Mouse (Mus musculus): ENCODE results near the gene Pank4. TPM values are rescaled to one million over a fixed set of nuclear protein-coding genes. Genes with fewer than 3 reads are reported as not detected.

Pank4 gene
- total RNA-seq, 2 experiments from 2014 or later: 26.1 to 28.7 TPM

DNA sequence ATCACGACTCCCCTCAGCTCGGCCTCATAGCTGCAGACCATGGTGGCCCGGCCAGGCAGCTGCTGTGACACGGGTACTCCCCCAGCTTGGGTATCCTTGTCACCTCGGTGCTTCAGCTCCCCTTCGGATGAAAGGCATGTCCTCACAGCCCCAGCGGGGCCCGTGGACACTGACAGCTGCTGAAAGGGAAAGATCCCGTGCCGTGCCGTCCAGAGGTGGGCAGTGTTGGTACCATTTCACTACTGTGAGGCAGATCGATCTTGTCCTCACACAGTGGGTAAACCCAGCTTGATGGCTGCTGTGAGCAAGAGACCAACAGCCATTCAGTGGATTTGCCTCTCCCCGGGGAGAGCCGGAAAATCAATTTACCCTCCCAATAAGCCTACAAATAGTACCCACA lies 50.3 kb downstream of the Pank4 start:
- DNase-seq: no peak

GRCm38 (mm10) chr4:155014791-155015190 lies 50.9 kb downstream of the Pank4 start:
- no peak for DNase-seq

DNA sequence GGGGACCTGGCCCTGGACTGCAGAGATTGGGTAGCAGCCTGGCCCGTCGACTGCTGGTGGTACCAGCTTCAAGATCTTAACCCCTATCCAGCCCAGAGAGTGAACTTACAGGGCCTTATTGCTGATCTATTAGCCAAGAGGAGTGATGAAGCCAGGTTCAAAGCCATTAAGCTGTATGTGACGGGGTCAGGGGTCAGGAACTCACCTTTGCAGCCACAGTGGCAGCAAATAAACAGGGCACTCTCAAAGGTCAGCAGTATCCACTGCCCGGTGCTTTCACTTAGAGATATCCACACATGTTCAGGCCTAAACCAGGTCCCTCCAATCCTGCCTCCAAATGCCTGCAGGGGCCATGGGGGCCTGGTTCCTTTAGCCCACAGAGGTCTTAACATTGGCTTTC lies 51.6 kb downstream of the Pank4 start:
- DNase-seq: no peak

DNA sequence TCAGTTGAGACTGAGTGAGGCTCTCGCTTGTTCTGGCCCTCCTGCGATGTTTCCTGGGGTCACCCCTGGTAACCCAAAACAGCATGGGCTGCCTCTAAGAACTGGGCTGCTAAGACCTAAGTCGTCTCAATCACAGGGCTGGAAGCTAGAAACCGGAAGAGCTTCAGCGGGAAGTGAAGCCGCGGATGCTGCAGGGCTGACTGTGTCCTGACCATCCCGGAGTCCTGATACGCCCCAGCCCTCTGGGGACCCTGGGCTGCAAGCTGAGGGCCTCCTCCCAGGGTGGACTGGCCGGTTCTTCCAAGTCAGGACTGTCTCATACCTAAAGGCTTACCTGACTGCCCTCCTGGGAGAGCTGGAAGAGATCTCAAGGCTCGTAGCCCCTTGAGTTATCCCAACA lies 52.9 kb downstream of the Pank4 start:
- DNase-seq: no peak

GRCm38 (mm10) chr4:155017253-155017878 lies 53.4 kb downstream of the Pank4 start:
- DNase-seq: no peak

DNA sequence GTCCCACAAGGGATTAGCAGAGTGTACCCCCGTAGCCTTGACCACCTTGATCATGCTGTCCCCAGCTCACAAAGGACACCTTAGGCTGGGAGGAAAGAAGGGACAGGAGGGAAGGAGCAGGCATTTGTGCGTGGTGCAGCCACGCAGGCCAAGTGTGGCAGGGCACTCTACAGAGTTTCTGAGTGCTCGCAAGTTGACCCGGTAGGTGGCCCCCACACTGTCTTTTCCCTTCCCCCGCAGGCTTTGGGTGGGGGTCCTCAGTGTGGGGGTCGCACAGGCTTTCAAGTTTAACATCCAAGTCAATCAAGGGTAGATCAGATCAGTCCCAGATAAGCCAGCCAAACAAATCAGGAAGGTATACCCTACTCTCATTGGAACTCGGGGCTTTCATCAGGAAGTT lies 54.1 kb downstream of the Pank4 start:
- no peak for DNase-seq

DNA sequence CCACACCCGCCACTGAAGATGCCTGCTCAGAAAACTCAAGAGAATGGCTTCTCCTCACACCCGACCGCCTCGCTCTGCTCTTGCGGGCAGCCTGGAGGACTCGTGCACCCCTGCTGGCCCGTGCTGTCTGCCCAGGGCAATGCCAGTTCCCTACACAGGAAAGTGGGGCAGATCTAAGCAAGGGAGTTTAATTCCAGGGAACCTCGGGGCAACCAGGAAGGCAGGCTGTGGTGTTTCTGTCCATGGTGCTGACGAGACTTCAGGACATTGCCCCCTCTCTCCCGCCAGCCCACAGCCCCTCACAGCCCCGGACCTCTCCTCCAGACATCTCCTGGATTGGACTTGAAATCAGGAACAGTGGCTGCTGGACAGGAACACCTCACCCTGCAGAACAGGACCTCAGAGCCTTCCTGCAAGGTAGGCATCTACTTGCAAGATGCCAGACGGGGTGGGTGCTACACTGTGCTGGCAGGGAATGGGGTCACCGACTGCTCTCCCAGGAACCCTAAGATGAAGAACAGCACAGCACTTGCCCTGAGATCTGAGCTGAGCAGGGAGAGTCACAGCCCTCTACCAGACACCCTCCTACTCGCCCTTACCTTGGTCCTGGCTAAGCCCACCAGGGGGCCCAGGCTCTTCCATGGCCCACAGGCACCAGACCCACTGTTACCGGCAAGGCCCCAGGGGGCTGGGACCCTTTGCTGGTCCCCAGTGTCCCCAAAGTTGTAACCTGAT lies 54.8 kb downstream of the Pank4 start:
- DNase-seq: peak; percentile 39

DNA sequence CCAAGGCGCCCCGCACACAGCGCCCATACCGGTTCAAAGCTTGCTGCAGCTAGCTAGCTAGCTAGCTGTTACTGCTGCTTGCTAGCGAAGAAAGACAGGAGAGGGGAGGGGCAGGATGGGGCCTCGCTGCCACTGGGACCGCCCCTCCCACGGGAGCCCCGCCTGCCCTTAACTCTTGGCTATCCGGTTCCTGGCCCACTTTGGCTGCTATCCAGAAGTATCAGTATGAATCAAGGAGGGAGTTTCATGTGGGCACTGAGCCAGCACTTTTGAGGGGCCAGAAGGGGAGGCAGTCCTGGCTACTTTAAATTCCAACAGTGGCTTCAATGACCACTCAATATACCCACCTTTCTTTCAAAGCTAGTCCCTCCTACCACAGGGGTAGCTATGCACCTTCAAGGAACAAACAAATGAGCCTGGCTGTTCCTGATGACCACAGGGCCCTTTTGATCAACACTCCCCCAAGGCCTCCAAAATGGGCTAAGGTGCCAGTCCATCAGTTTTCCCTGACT lies 55.5 kb downstream of the Pank4 start:
- DNase-seq: peak; percentile 23

- no peak for DNase-seq
These were observed 56.2 kb downstream of the Pank4 start for GRCm38 (mm10) chr4:155020141-155020540.

DNA sequence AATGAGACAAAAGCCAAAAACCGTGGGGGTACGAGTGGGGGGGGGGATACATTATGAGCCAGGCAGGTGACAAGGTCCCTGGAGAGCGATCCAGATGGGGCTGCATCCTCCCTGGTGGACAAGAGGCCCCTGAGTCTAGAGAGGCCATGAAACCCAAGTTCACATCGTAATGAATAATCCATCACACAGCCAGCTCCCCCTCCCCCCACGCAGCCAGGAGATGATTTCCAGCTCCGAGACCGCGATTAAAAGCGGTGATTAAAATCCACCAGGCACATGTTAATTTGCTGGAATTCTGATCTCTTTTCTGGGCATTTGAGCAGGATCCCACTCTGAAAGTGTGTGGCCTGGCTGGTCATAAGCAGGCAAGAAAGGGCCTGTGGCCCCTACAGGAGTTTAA lies 56.9 kb downstream of the Pank4 start:
- no peak for DNase-seq

GRCm38 (mm10) chr4:155022228-155022855 lies 58.4 kb downstream of the Pank4 start:
- no peak for DNase-seq

DNA sequence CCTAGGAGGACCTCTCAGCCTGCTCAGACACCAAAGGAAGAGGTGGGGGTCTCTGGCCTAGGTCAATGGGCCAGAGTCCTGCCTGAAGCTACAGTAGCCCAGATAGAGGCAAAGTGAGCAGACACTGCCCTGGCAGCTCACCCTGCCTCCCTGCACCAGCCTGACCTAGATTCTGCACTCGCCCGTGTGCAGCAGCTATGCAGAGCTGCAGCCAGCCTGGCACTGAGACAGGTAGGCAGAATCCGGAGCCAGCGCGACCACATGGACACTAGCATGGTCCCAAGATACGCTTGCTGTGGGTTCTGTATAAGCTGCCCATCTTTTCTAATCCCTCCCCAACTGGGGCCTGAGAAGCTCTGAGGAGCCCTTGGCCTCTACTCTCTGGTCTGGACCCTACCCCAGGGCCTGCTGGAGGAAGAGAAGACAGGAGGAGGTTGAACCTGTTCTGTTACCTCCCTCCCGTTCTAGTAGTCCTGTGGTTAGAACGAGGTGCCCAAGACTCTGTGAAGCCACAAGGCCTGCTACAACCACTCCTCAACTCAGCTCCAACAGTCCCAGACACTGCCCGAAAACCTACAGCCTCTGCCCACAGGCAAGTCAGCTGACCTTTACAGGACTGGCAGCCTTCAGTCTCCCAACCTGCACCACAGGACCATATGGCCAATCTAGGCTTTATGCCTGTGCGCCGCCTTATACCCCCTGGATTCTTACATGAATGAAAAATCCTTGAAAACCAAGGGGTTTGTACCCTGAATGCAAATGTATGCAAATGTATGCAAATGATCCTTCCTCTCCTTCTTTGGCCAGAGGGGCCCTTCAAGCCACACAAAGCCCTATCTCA lies 60.5 kb downstream of the Pank4 start:
- no peak for DNase-seq

Other genes with a start within 250 kb of the Pank4 start
- not detected for gene Ttc34, start 126.7 kb upstream of the Pank4 start, total RNA-seq (2021)
- gene Mmel1, start 94.5 kb upstream of the Pank4 start, total RNA-seq (2021): under 1 TPM; 0.68 to 0.78 TPM
- gene Fam213b, start 65.0 kb upstream of the Pank4 start, total RNA-seq (2021): 100 to 1,000 TPM; 121 to 143 TPM
- gene Tnfrsf14, start 35.6 kb upstream of the Pank4 start, total RNA-seq (2021): 1 to 10 TPM; 1.8 to 4.2 TPM
- under 1 TPM in 1 of 2 experiments, not detected in 1; 0.36 TPM for gene Hes5, start 3.2 kb upstream of the Pank4 start, total RNA-seq (2021)
- under 1 TPM; 0.09 to 0.14 TPM for gene Plch2, start 92.7 kb downstream of the Pank4 start, total RNA-seq (2021)
- gene Pex10, start 102.9 kb downstream of the Pank4 start, total RNA-seq (2021): 10 to 100 TPM; 10.5 to 13.6 TPM
- 10 to 100 TPM; 49.0 to 58.1 TPM for gene Rer1, start 122.3 kb downstream of the Pank4 start, total RNA-seq (2021)
- 1 to 10 TPM; 2.6 to 4.3 TPM for gene Morn1, start 122.5 kb downstream of the Pank4 start, total RNA-seq (2021)